Mouse (Mus musculus) heart, embryonic 13.5 days (tissue): ENCODE data around the gene Ralgps1. TPM values are rescaled to one million over a fixed set of nuclear protein-coding genes. Genes with fewer than 3 reads are reported as not detected.
A peak's percentile ranks its signal among the peaks of the same experiment; 100 is the strongest.

Experiments used
- ATAC-seq: fragments of 200-750 bp; cut with Nextera tagmentation; 2 replicates; pipeline ENCODE4 v1.8.0; 2017; ENCODE audit warnings: moderate TSS enrichment; ENCODE audit not compliant: insufficient number of reproducible peaks, low FRiP score, low TSS enrichment; ENCODE audit errors: extremely low read depth
- H3K27ac ChIP-seq: fragments of 300-500 bp; sonication (generic); replicated peaks from 2 replicates; pipeline ENCODE4 v1.5.1; 2015; ENCODE audit warnings: moderate library complexity, mild to moderate bottlenecking, inconsistent platforms
- H3K27me3 ChIP-seq: fragments of 300-500 bp; sonication (generic); replicated peaks from 2 replicates; pipeline ENCODE4 v1.6.1; 2015; ENCODE audit warnings: mild to moderate bottlenecking, inconsistent platforms
- H3K36me3 ChIP-seq: fragments of 300-500 bp; sonication (generic); 2 replicates; pipeline ENCODE4 v1.6.1; 2015; ENCODE audit warnings: mild to moderate bottlenecking, inconsistent platforms
- H3K4me1 ChIP-seq: fragments of 300-500 bp; sonication (generic); 2 replicates; pipeline ENCODE4 v1.6.1; 2015; ENCODE audit warnings: inconsistent platforms
- H3K4me2 ChIP-seq: fragments of 300-500 bp; sonication (generic); 2 replicates; pipeline ENCODE4 v1.6.1; 2015; ENCODE audit warnings: inconsistent platforms, mild to moderate bottlenecking, moderate library complexity
- H3K4me3 ChIP-seq: fragments of 300-500 bp; sonication (generic); 2 replicates; pipeline ENCODE4 v1.5.1; 2015; ENCODE audit warnings: moderate library complexity, mild to moderate bottlenecking, inconsistent platforms
- H3K9ac ChIP-seq: fragments of 300-500 bp; sonication (generic); 2 replicates; pipeline ENCODE4 v1.6.1; 2015; ENCODE audit warnings: inconsistent platforms, mild to moderate bottlenecking, moderate library complexity
- H3K9me3 ChIP-seq: fragments of 300-500 bp; sonication (generic); 2 replicates; pipeline ENCODE4 v1.6.1; 2016; ENCODE audit warnings: inconsistent platforms
- WGBS: fragments of 180-500 bp; shearing (Covaris S2); methylation state at CpG from one replicate; pipeline ENCODE4 v1.1.7; 2015; ENCODE audit warnings: mixed read lengths; 5-methylcytosine and 5-hydroxymethylcytosine counted together
- polyA plus RNA-seq: library from polyadenylated mRNA; unstranded; fragments of >200 nt; fragmentation: Nextera tagmentation; extraction: Ambion mirVana; gene quantifications from 2 replicates; pipeline ENCODE4 v1.2.1, GENCODE M21; 2015

Ralgps1 gene
- polyA plus RNA-seq, 1 experiment from 2014 or later = 3.7 TPM

- no peak overlapping the region for H3K27ac ChIP-seq
- H3K4me1 ChIP-seq = peaks cover 62% of the 10 kb centered on the region
- ATAC-seq = no peak
- no peaks in the 10 kb centered on the region for H3K9me3 ChIP-seq
- H3K9ac ChIP-seq = no peak overlapping the region
- no peak overlapping the region for H3K4me3 ChIP-seq
- H3K4me2 ChIP-seq = no peak overlapping the region
- 81% methylated on average over 7 of the region's 7 CpGs for WGBS
- no peaks in the 10 kb centered on the region for H3K36me3 ChIP-seq
- no peaks in the 10 kb centered on the region for H3K27me3 ChIP-seq
These were observed 188.0 kb downstream of the Ralgps1 start for GRCm38 (mm10) chr2:33183321-33183720.

- WGBS = 68% methylated on average over 16 of the region's 16 CpGs
These were observed 191.2 kb downstream of the Ralgps1 start for GRCm38 (mm10) chr2:33179930-33180630.

GRCm38 (mm10) chr2:33179171-33179929 is 191.9 kb downstream of the Ralgps1 start:
- H3K9me3 ChIP-seq = no peaks in the 10 kb centered on the region
- H3K4me2 ChIP-seq = no peak overlapping the region
- no peaks in the 10 kb centered on the region for H3K27me3 ChIP-seq
- 75% methylated on average over 14 of the region's 14 CpGs for WGBS
- H3K4me1 ChIP-seq = peaks cover 44% of the 10 kb centered on the region
- H3K4me3 ChIP-seq = no peak overlapping the region
- ATAC-seq = no peak
- H3K27ac ChIP-seq = peak overlapping the region; percentile 80
- H3K9ac ChIP-seq = peak overlapping the region; percentile 63; the same call in 1 of the 2 replicates
- H3K36me3 ChIP-seq = no peaks in the 10 kb centered on the region

More at GRCm38 (mm10) chr2:33179930-33180630, 191.2 kb downstream of the Ralgps1 start:
- peaks cover 48% of the 10 kb centered on the region for H3K4me1 ChIP-seq
- no peak overlapping the region; the same call in 1 of the 2 replicates for H3K27ac ChIP-seq
- H3K9me3 ChIP-seq = no peaks in the 10 kb centered on the region
- no peak overlapping the region for H3K4me2 ChIP-seq
- no peaks in the 10 kb centered on the region for H3K27me3 ChIP-seq
- peak overlapping the region; percentile 29 for H3K9ac ChIP-seq
- no peak overlapping the region for H3K4me3 ChIP-seq
- no peak for ATAC-seq
- H3K36me3 ChIP-seq = no peaks in the 10 kb centered on the region

- Histone ChIP-seq H3K9me3 (no peaks in the 10 kb centered on the region), H3K9ac (peak overlapping the region; percentile 63), H3K4me2 (peak overlapping the region; percentile 30), H3K27me3 (no peaks in the 10 kb centered on the region), H3K4me1 (peaks cover 42% of the 10 kb centered on the region), H3K4me3 (no peak overlapping the region), H3K27ac (peak overlapping the region; percentile 80), H3K36me3 (no peaks in the 10 kb centered on the region)
- WGBS = 52% methylated on average over 11 of the region's 11 CpGs
- ATAC-seq = peak; percentile 19; the same call in 1 of the 2 replicates
These were observed 192.9 kb downstream of the Ralgps1 start for GRCm38 (mm10) chr2:33178243-33178932.

- Histone ChIP-seq H3K4me3 (no peak overlapping the region), H3K9ac (peak overlapping the region; percentile 63; the same call in 1 of the 2 replicates), H3K36me3 (no peaks in the 10 kb centered on the region), H3K27ac (peak overlapping the region; percentile 80), H3K4me1 (peaks cover 50% of the 10 kb centered on the region), H3K27me3 (no peaks in the 10 kb centered on the region), H3K4me2 (peak overlapping the region; percentile 30), H3K9me3 (no peaks in the 10 kb centered on the region)
- WGBS = 41% methylated on average over 12 of the region's 12 CpGs
- peak; percentile 20; the same call in 1 of the 2 replicates for ATAC-seq
These were observed 193.6 kb downstream of the Ralgps1 start for GRCm38 (mm10) chr2:33177443-33178242.

GRCm38 (mm10) chr2:33176921-33177320 is 194.4 kb downstream of the Ralgps1 start:
- peaks cover 53% of the 10 kb centered on the region for H3K4me1 ChIP-seq
- H3K4me2 ChIP-seq = no peak overlapping the region
- H3K9ac ChIP-seq = peak overlapping the region; percentile 29
- H3K9me3 ChIP-seq = no peaks in the 10 kb centered on the region
- H3K27me3 ChIP-seq = no peaks in the 10 kb centered on the region
- 51% methylated on average over 2 of the region's 2 CpGs for WGBS
- H3K27ac ChIP-seq = peak overlapping the region; percentile 80
- no peak for ATAC-seq
- H3K4me3 ChIP-seq = no peak overlapping the region
- no peaks in the 10 kb centered on the region for H3K36me3 ChIP-seq

- Histone ChIP-seq H3K4me2 (no peak overlapping the region), H3K9ac (no peak overlapping the region), H3K27ac (no peak overlapping the region), H3K9me3 (no peaks in the 10 kb centered on the region), H3K27me3 (no peaks in the 10 kb centered on the region), H3K36me3 (no peaks in the 10 kb centered on the region), H3K4me3 (no peak overlapping the region), H3K4me1 (peaks cover 53% of the 10 kb centered on the region)
- ATAC-seq = no peak
- 48% methylated on average over 7 of the region's 7 CpGs for WGBS
These were observed 194.8 kb downstream of the Ralgps1 start for GRCm38 (mm10) chr2:33176516-33176915.

GRCm38 (mm10) chr2:33173686-33174085 is 197.6 kb downstream of the Ralgps1 start:
- H3K4me3 ChIP-seq = no peak overlapping the region
- no peak overlapping the region for H3K4me2 ChIP-seq
- H3K27ac ChIP-seq = no peak overlapping the region
- 83% methylated on average over 7 of the region's 7 CpGs for WGBS
- H3K9ac ChIP-seq = no peak overlapping the region
- H3K9me3 ChIP-seq = no peaks in the 10 kb centered on the region
- H3K36me3 ChIP-seq = no peaks in the 10 kb centered on the region
- H3K4me1 ChIP-seq = peaks cover 45% of the 10 kb centered on the region
- ATAC-seq = no peak
- H3K27me3 ChIP-seq = no peaks in the 10 kb centered on the region

GRCm38 (mm10) chr2:33173126-33173525 is 198.2 kb downstream of the Ralgps1 start:
- Histone ChIP-seq H3K27ac (no peak overlapping the region), H3K9ac (no peak overlapping the region), H3K36me3 (no peaks in the 10 kb centered on the region), H3K9me3 (no peaks in the 10 kb centered on the region), H3K27me3 (no peaks in the 10 kb centered on the region), H3K4me3 (no peak overlapping the region), H3K4me2 (no peak overlapping the region), H3K4me1 (peaks cover 40% of the 10 kb centered on the region)
- WGBS = 57% methylated on average over 10 of the region's 10 CpGs
- no peak for ATAC-seq

- WGBS = 68% methylated on average over 10 of the region's 10 CpGs
- ATAC-seq = no peak
- Histone ChIP-seq H3K27ac (no peak overlapping the region), H3K4me3 (no peak overlapping the region), H3K9ac (no peak overlapping the region), H3K4me2 (no peak overlapping the region), H3K36me3 (no peaks in the 10 kb centered on the region), H3K4me1 (peaks cover 35% of the 10 kb centered on the region), H3K27me3 (no peaks in the 10 kb centered on the region), H3K9me3 (no peaks in the 10 kb centered on the region)
These were observed 200.3 kb downstream of the Ralgps1 start for GRCm38 (mm10) chr2:33170777-33171565.
